Mouse (Mus musculus) urinary bladder, postnatal 36 days (tissue): ENCODE results near the gene Nkap.
"Not testable (repeated sequence)": the region's sequence is repeated elsewhere in the genome, so short reads cannot be mapped to it uniquely, and the experiment has no call there.

ENCODE experiments used
- DNase-seq, 2 experiments: peaks; one replicate each; pipeline ENCODE4 v3.0.0; 2022; ENCODE audit warnings: low spot score in 2 of 2, mixed read lengths in 1 of 2

The Nkap gene

GRCm38 (mm10) chrX:37157839-37158238 lies 31.2 kb downstream of the Nkap start:
- no peak for DNase-seq

- DNase-seq: no peak
Measured at GRCm38 (mm10) chrX:37161169-37161568, 34.6 kb downstream of the Nkap start.

GRCm38 (mm10) chrX:37163115-37163514 lies 36.5 kb downstream of the Nkap start:
- no peak for DNase-seq

GRCm38 (mm10) chrX:37167085-37167484 lies 40.5 kb downstream of the Nkap start:
- peak in 1 of 2 experiments; percentile 8 for DNase-seq

- DNase-seq: no peak
Measured at GRCm38 (mm10) chrX:37168742-37169141, 42.1 kb downstream of the Nkap start, which contains the start of gene Akap14. Gene Akap14, minus strand, starts transcription at chrX:37168842.

- DNase-seq: not testable (repeated sequence)
Measured at GRCm38 (mm10) chrX:37184401-37184800, 57.8 kb downstream of the Nkap start.

GRCm38 (mm10) chrX:37190755-37191104 lies 64.1 kb downstream of the Nkap start:
- DNase-seq: no peak

GRCm38 (mm10) chrX:37191105-37191743 lies 64.6 kb downstream of the Nkap start, which contains the start of the genes Ndufa1 and Rnf113a1:
Gene Ndufa1, minus strand, starts transcription at chrX:37191163.
Gene Rnf113a1, plus strand, starts transcription at chrX:37191245.
- DNase-seq: peak; percentile 72 to 78

GRCm38 (mm10) chrX:37191744-37192379 lies 65.3 kb downstream of the Nkap start:
- peak in 1 of 2 experiments; percentile 0 for DNase-seq

- no peak for DNase-seq
Measured at GRCm38 (mm10) chrX:37198676-37199075, 72.1 kb downstream of the Nkap start.
